Mouse (Mus musculus) ovary, postnatal 14 days (tissue): ENCODE measurements at regions not wholly inside any gene's neighbourhood (a gene's known extent, or its start where the extent isn't known, plus 50 kb on each side); places are given as distances from the start of the nearest gene placed in this dataset.

Source experiments
- DNase-seq: peaks from one replicate; pipeline ENCODE4 v3.0.0; 2022; ENCODE audit warnings: low spot score

DNA sequence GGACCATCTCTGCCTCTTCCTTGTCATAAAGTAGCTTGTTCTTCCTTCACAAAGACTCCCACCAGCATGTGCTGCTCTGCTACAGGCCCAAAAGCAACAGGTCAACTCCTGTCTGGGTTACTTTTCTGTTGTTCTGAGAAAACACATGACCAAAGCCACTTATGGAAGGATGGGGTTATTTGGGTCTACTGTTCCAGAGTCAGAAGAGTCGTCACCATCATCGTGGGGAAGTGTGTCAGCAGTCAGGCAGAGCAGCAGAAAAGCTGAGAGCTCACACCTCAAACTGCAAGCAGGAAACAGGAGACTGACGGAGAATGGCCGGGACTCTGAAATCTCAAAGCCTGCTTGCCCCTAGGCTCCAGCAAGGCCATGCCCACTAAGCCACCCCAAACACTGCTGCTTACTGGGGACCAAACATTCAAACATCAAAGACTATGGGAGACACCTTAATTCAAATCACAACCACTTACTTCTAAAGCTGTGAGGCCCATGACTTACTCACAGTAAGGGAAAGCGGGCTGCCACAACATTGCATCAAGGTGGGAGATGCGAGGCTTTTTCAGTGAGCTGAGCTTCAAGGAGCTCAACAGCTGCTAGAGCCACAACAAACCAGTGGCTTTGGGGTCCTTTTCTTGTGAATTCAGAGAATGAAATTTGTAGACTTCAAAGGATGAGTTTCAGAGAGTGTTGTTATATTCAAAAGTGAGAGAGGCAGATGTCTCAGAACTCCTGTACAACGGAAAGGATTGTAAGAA, 96.6 kb upstream of the Hs6st1 start:
- DNase-seq, result no peak

GRCm38 (mm10) chr1:35972190-35972584, 96.0 kb upstream of the Hs6st1 start:
- DNase-seq, result no peak

GRCm38 (mm10) chr1:35973386-35973785, 94.8 kb upstream of the Hs6st1 start:
- no peak for DNase-seq

DNA sequence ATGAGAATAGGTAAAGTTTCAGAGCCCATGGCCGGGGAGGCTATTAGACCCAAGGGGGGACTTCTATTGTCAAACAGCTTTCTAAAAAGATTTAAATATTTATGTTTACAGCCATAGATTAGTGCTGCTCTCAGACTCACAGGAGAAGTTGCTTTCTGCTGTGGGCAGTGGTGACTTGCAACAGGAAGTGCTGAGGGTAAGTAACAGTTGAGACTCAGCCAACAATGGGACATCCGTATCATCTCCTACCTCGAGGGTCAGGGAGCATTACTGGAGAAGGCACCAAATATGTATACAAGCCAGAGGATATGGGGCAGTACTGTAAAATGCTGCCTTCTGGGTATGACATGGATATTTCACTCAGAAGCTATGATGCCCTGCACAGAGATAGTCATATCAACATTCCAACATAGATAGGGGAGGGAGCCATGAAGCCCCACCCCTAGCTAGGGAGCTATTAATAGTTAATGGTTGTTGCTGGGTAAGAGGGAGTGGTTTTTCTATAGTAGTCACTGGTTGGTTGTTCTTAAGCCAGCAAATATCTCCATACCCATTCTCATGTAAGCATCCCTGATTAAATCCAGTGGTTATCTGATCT, 92.5 kb upstream of the Hs6st1 start:
- no peak for DNase-seq

- DNase-seq, result no peak
These were observed 91.7 kb upstream of the Hs6st1 start for GRCm38 (mm10) chr1:35976528-35976927.

DNA sequence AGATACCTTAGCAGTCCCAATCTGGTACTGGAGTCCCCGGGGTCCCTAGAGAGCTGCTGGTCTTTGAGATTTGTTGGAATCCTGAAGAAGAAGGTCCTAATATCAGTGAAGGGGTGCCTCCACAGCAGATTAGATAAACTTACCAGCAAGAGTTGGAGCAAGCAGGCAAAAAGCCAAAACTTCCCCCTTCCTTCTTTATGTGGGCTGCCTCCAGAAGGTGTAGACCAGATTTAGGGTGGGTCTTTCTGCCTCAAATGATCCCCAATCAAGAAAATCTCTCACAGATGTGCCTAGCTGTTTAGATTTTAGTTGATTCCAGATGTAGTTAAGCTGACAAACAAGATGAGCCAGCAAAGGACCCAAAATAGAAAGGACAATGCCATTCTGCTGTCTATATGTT, 90.1 kb upstream of the Hs6st1 start:
- DNase-seq, result no peak

GRCm38 (mm10) chr1:35978766-35979165, 89.4 kb upstream of the Hs6st1 start:
- no peak for DNase-seq

DNA sequence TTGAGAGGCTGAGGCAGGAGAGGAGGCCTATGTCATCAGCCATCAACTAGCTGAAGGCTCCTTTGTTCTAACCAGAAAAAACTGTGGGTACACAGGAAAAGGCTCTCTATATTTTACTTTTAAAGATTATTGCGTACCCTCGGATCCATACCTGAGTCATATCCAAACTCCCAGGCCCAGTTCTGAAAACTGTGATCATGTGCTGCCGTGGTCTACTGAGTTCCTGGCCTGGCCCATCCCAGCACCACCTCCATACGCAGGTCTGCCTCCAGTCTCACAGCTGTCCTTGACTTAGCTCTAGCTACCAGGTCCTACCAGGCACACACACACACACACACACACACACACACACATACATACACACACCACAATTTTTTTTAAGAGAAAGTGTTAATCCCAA, 87.0 kb upstream of the Hs6st1 start:
- no peak for DNase-seq

DNA sequence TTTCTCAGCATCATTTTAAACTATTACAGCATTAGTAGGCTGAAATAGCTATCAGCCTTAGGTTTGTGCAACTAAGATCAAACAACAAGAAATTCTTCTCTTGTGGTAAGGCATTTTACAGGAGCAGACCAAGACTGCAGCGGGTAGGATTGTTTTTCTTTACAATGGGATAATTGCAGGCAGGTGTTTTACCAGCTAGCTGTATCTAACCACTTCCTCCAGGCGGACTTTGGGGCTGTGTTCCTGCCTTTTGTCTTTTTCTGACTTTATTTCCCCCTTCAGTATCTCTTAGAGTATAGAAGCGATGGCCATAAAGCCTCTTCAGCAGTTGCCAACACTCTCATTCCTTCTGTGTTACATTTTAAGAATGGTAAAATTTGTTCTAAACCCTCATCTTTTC, 84.8 kb upstream of the Hs6st1 start:
- DNase-seq, result no peak

DNA sequence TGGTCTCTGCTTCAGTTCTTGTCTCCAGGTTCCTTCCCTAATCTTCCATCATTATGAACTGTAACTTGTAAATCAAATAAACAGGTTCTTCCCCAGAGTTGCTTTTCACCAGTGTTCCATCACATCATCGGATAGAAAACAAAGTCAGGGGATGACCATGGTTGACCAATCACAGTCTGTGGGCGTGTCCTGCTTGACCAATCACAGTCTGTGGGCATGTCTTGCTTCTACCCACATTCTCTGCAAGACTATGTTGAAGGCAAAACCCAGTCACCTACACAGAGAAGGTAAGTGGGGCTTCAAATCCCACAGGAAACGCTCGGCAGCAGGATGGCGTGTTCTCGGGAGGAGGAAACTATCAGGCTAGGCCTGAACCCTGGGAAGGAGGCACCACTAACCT, 82.9 kb upstream of the Hs6st1 start:
- no peak for DNase-seq

DNA sequence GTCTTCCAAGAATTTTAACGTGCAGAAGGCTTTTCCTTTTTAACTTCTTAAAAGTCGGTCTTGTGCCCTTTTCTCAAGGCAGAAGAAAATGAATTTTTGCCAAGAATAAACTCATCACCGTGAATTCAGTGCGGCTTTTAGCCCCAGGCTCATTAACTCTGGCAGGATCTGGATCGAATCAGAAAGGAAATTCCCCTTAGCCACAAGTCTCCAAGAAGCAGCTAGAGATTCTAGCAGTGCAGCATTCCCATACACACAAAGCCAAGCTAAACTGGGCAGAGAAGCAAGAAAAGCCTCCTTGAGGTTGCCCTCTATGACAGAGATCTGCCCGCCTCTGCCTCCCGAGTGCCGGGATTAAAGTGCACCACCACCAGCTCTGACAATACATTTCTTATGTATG, 81.5 kb upstream of the Hs6st1 start:
- no peak for DNase-seq

DNA sequence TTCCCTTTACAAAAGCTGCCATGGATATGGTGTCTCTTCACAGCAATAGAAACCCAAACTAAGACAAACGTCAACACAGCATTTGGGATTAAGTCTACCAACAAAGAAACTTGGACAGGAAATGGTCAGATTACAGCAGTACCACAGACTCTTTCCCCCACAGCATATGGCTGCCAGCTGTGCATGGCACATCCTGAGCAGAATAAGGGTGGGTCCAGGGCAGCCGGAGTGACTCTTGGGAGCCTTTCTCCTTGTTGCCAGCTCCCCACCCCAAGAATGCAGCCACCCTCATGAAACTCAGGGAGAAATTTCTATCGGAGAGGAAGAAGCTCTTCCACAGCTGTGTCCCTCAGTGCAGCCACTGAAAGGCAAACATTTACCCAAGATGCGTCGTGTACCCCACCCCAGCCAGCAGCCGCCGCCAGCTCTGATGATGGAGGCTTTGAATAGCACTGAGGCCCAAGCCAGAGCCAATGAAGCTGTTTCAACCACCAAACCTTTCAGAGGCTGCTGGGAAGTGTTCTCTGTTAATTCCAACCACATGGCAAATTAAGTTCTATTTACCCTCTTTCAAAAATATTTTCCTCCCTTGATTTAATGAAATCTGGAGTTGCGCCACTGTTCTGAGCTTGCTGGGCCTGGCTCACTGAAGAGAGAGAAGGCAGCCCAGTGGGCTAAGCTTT, 75.8 kb upstream of the Hs6st1 start:
- DNase-seq, result no peak

GRCm38 (mm10) chr1:35992937-35993336, 75.3 kb upstream of the Hs6st1 start:
- DNase-seq, result no peak

- no peak for DNase-seq
These were observed 72.5 kb upstream of the Hs6st1 start for GRCm38 (mm10) chr1:35995691-35996090.

DNA sequence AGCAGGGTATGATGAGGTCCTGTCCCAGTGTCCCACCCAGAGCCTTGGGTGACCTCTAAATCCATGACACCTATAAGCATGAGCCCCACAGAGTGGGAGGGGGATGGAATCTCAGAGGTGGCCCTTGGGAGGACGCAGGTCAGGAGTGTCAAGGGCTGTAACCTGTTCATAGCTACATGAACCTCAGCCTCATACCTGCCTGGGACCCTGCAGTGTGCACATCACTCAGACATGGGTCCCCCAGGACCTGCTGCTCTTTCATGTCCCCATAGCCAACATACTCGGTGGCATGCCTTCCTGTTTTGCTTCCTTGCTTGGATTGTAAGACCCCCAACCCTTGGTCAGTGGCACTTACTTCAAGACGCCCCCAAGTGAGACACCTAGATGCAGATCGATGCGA, 66.9 kb upstream of the Hs6st1 start:
- DNase-seq, result no peak

GRCm38 (mm10) chr1:36001821-36002220, 66.4 kb upstream of the Hs6st1 start:
- DNase-seq, result no peak

DNA sequence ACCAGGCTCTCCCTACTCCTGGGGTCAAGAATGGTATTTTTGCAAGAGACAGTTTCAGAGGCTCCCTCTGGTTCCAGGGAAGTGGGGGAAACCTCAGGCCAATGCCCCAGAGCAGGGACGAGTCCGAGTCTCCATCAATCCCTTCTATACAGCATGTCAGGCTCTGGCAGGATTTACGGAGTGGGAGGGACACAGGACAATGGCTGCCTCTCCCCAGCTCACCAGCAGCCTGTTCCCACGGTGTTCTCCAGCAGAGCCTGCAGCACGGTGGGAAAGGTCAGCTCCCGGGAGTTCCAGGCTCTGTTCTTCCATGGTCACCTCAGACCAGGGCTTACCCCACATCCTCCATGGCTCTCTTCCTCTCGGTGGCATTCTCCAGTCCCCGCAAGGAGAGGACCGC, 64.6 kb upstream of the Hs6st1 start:
- no peak for DNase-seq

GRCm38 (mm10) chr1:36008598-36008997, 59.6 kb upstream of the Hs6st1 start:
- DNase-seq, result no peak

DNA sequence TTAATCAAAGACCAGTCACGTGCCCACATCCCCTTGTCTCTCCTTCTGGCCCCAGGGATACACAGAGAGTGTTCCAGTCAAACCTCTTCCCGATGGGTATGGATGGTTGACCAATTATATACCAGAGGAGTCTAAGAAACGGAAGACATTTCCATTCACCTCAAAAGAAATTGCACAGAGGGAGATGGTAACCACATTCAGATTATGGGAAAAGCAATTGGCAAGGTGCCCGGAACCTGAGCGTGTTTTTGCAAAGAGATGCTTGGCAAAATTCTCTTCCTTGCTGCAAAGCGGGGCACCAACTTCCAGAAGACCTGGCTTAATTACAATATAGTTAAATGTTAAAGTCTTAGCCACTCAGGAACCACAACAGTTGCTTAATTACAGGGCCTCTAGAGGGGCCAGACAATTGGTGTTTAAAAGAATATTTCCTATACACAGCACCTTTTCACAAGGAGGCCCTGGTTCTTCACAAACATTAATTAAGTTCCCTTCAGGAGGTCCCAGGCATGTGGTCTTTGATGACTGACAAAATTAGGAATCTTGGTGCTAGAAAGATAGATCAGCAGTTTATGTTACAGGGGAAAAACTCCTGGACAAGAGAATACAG, 59.1 kb upstream of the Hs6st1 start:
- no peak for DNase-seq

DNA sequence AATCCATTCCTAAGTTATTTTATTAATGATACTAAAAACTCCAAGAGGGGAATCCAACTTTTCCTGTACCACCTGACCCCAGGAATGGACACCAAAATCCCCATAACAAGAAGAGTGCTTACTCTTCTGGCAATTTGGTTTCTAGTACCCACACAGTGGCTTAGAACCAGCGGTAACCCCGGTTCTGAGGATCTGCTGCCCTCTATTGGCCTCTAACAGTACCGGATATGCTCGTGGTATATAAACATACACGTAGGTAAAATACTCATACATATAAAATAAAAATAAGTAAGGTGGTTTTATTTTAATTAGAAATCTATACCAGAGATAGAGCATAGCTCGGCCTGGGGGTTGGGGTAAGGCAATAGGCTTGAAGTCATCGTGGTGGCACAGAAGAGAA, 58.0 kb upstream of the Hs6st1 start:
- DNase-seq, result no peak

DNA sequence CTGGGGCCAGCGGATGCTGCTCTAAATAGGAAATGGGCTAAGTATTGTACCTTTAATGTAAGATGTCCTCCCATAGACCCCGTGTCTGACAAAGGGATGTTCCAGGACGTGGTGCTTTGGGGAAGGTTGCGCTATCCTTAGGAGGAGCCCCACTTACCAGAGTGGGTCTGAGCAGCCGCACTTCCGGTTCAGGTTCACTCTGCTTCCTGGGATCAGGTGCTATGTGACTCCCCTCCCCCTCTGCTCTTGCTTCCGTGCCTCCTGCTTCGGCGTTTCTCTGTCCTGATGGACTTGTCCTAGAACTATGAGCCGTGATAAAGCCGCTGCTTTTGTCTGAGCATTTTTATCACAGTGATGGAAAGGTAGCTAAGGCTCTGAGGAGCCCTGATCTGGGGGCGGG, 57.4 kb upstream of the Hs6st1 start:
- DNase-seq, result no peak

GRCm38 (mm10) chr1:36012081-36012765, 56.0 kb upstream of the Hs6st1 start:
- DNase-seq, result no peak
